Mouse (Mus musculus): ENCODE data around the gene Mterf2. TPM values are rescaled to one million over a fixed set of nuclear protein-coding genes. Genes with fewer than 3 reads are reported as not detected.

Mterf2 gene
- polyA plus RNA-seq (2016; fragmentation: Nextera tagmentation; extraction: Ambion mirVana): 32.2 and 35.3 TPM in 2 replicates

DNA sequence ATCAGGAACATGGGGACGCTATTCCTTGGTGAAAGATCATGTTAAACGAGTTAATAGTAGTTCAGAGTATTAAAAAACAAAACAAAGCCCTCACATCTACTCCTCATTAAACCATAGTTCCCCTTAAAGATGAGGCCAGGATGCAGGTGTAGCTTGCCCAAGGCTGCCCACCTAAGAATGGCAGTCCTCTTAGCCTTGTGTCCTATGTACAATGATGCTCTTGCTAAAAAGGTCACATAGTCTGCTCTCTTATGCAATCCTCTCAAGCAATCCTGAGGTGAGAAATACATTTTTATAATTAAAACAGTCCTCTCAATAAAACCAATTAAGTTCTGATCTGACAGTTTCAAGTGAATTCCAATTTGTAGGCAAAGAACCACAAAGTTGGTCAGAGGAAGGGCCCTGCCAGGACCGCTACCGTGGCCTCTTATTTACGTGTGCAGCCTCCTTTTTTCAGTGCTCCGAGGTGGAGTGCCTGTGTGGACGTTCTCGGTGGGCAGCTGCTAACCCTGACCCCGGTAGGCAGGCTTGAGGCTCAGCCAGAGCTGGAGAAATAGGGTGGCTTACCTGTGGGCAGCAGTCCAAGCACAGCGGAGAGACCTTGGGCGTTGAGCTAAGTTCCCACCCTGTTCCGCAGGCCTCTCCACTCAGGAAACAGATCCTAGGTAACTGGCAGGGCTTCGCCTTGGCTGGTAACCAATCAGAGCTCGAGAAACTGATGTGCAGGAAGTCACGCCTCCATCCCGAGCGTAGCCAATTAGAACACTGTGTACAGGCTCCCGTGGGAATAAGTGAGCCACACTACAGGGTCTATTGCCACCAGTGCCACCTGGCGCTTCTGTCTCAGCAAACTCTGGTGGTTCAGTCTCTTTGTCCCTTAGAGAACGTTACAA, at the start of gene Mterf2:
TSS of gene Mterf2 (minus strand) at position 633 of the 893 bp plus-strand sequence.
- Histone ChIP-seq H3K4me1 (peaks cover 10% of the 10 kb centered on the region), H3K9ac (peak within 1 kb of the TSS; percentile 70), H3K4me3 (peak within 1 kb of the TSS; percentile 58), H3K36me3 (peaks cover 20% of the 10 kb centered on the region), H3K4me2 (replicated peaks) (peak within 1 kb of the TSS; percentile 74), H3K27ac (no peak within 1 kb of the TSS), H3K27me3 (replicated peaks) (no peaks in the 10 kb centered on the region), H3K9me3 (no peaks in the 10 kb centered on the region)
- ATAC-seq (ENCODE audit: low FRiP score, low read depth): peak; percentile 100
- 9% methylated on average over 20 of the region's 20 CpGs for WGBS

DNA sequence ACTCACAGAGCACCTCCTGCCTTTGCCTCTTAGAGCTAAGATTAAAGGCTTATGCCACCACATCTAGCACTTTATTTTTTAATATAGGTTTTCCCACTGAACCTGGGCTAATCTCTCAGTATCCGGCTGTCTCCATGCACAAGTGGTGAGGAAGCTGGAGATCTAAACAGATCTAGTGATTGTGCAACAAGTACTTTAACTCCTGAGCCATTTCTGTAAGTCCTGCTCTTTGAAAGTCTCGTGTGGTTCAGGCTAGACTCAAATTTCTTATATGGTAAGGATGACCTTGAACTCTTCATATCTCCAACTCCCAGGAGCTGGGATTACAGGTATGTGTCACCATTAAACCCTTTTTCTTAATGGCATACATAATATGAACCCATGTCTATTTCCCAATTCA, 48.8 kb upstream of the Mterf2 start:
- 88% methylated on average over 2 of the region's 2 CpGs for WGBS
- H3K27me3 ChIP-seq (replicated peaks): no peaks in the 10 kb centered on the region

DNA sequence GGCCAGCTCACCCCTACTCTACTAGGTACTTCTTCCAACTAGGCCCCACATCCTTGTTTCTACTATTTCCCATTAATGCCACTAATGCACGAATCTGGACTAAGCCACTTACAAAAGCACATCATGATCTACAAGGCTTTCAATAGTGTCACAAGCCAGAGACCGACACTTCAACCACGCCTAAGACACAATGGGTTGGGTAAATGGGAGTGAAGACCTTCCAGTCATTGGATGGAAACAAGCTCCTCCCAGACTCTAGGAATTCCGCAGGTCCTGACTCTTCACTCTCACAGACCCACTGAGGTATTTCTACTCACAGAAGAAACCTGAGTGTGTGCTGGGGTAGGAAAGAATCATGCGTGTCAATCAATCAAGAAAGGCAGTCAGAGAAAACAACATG, 37.5 kb upstream of the Mterf2 start:
- Histone ChIP-seq H3K4me1 (no peaks in the 10 kb centered on the region), H3K27ac (no peak overlapping the region), H3K36me3 (no peaks in the 10 kb centered on the region), H3K4me2 (replicated peaks) (no peak overlapping the region), H3K4me3 (no peak overlapping the region), H3K9me3 (no peaks in the 10 kb centered on the region), H3K9ac (no peak overlapping the region), H3K27me3 (replicated peaks) (no peaks in the 10 kb centered on the region)
- ATAC-seq (ENCODE audit: low FRiP score, low read depth): no peak
- 86% methylated on average over 5 of the region's 5 CpGs for WGBS

More for the DNA sequence above, 48.8 kb upstream of the Mterf2 start:
- no peaks in the 10 kb centered on the region for H3K9me3 ChIP-seq
- no peak overlapping the region for H3K27ac ChIP-seq
- H3K36me3 ChIP-seq: no peaks in the 10 kb centered on the region
- no peaks in the 10 kb centered on the region for H3K4me1 ChIP-seq
- no peak overlapping the region for H3K9ac ChIP-seq
- no peak overlapping the region for H3K4me2 ChIP-seq (replicated peaks)
- ATAC-seq (ENCODE audit: low FRiP score, low read depth): no peak
- no peak overlapping the region for H3K4me3 ChIP-seq

- no peak for ATAC-seq (ENCODE audit: low FRiP score, low read depth)
- no peaks in the 10 kb centered on the region for H3K4me1 ChIP-seq
- 91% methylated on average over 13 of the region's 13 CpGs for WGBS
Measured at GRCm38 (mm10) chr10:85164791-85165190, 37.0 kb upstream of the Mterf2 start.

DNA sequence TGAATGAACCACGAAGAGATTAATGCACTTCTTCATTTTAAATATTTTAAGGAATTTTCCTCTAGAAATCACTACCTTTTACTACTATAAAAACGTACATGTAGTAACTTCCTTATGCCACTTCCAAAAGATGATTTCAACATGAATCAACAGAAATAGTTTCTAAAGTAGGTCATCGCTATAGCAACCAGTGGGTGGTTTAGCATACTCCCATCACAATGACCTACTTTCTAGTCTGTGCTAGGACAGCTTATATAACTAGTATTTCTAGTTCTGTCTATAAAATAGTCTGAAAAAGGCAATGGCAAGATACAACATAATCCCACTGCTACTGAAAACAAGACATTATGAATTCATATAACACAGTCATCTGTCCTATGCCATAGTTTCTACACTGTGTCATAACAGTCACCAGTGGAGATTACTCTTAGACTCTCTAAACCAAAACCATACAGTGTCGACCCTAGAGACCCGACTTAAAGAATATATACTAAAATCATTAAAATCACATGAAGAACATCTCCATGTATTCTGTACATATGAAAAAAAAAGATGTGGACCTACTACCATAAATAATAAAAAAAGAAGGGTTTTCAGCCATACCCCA, 34.0 kb upstream of the Mterf2 start:
- ATAC-seq (ENCODE audit: low FRiP score, low read depth): no peak

More at GRCm38 (mm10) chr10:85164791-85165190, 37.0 kb upstream of the Mterf2 start:
- Histone ChIP-seq H3K9ac (no peak overlapping the region), H3K27ac (no peak overlapping the region), H3K27me3 (replicated peaks) (no peaks in the 10 kb centered on the region), H3K4me3 (no peak overlapping the region), H3K9me3 (no peaks in the 10 kb centered on the region), H3K36me3 (no peaks in the 10 kb centered on the region), H3K4me2 (replicated peaks) (no peak overlapping the region)

DNA sequence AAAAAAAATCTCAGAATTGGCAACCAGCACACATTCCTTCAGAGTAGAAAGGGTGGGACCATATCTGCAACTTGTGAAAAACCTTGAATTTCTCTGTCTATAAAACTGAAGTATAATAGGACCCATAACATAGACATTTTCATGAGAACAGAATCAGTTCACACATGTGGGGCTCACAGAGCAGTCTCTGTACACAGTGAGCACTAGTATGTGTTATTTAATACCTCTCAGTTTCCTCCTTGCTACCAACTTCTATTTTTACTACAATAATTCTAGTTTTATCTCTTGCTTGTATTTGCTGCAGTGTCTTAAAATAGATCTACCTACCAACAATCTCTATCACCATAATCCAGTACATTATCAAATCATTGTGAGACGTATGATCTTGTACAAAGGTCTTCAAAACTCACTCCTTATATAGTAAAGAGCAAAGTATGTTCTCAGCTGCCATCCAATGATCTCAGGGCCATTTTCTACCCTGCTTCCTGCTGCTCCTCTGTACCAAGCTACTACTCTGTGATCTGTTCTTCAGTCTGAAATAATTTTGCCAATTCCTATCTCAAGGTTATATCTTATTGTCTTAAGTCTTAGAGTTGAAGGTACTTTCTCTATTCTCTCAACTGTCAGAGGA, 32.3 kb upstream of the Mterf2 start:
- Histone ChIP-seq H3K4me3 (no peak overlapping the region), H3K9ac (no peak overlapping the region), H3K27me3 (replicated peaks) (no peaks in the 10 kb centered on the region), H3K27ac (no peak overlapping the region), H3K4me1 (no peaks in the 10 kb centered on the region), H3K4me2 (replicated peaks) (no peak overlapping the region), H3K36me3 (no peaks in the 10 kb centered on the region), H3K9me3 (no peaks in the 10 kb centered on the region)
- ATAC-seq (ENCODE audit: low FRiP score, low read depth): no peak
- WGBS: 93% methylated on average over 1 of the region's 1 CpGs

More for the DNA sequence above, 34.0 kb upstream of the Mterf2 start:
- Histone ChIP-seq H3K9ac (no peak overlapping the region), H3K4me3 (no peak overlapping the region), H3K9me3 (no peaks in the 10 kb centered on the region), H3K4me1 (no peaks in the 10 kb centered on the region), H3K27ac (no peak overlapping the region), H3K36me3 (no peaks in the 10 kb centered on the region), H3K4me2 (replicated peaks) (no peak overlapping the region), H3K27me3 (replicated peaks) (no peaks in the 10 kb centered on the region)
- WGBS: 74% methylated on average over 5 of the region's 5 CpGs

DNA sequence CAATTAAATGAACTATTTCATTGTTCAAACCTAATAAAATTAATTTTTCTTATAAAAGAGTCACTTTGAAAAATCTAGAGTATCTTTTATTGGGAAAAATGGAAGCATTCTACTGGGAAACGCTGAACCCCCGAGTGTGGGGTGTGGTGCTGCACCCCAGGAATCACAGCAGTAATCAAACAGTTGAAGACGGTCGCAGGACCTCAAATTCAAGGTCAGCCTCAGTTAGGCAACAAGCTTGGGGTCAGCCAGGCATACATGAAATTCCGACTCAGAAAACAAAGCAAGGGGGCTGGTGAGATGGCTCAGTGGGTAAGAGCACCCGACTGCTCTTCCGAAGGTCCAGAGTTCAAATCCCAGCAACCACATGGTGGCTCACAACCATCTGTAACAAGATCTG, 29.6 kb upstream of the Mterf2 start:
- Histone ChIP-seq H3K4me3 (no peak overlapping the region), H3K27me3 (replicated peaks) (no peaks in the 10 kb centered on the region), H3K4me2 (replicated peaks) (no peak overlapping the region), H3K36me3 (no peaks in the 10 kb centered on the region), H3K27ac (no peak overlapping the region), H3K9me3 (no peaks in the 10 kb centered on the region), H3K9ac (no peak overlapping the region), H3K4me1 (no peaks in the 10 kb centered on the region)
- ATAC-seq (ENCODE audit: low FRiP score, low read depth): no peak
- 91% methylated on average over 7 of the region's 7 CpGs for WGBS

DNA sequence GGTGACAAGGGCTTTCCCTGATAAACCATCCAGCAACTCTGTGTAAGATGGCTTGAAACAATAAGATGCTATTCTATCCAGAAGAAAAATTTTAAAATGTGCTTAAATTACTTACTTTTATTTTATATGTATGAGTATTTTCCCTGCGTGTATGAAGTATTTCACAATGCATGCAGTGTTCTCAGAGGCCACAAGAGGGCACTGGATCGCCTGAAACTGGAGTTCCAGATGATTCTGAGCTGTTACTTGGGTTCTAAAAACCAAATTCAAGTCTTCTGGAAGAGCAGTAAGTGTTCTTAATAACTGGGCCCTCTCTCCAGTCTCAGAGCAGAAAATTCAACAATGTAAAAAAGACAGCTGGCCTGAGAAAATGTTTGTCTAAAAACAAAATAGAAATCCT, 26.4 kb upstream of the Mterf2 start:
- Histone ChIP-seq H3K9me3 (no peaks in the 10 kb centered on the region), H3K36me3 (peaks cover 4% of the 10 kb centered on the region; the same call in 1 of the 2 replicates), H3K27me3 (replicated peaks) (no peaks in the 10 kb centered on the region), H3K4me1 (no peaks in the 10 kb centered on the region), H3K9ac (no peak overlapping the region), H3K4me2 (replicated peaks) (no peak overlapping the region), H3K27ac (no peak overlapping the region), H3K4me3 (no peak overlapping the region)
- no peak for ATAC-seq (ENCODE audit: low FRiP score, low read depth)
- 13% methylated on average over 2 of the region's 2 CpGs for WGBS

- Histone ChIP-seq H3K9me3 (no peaks in the 10 kb centered on the region), H3K4me2 (replicated peaks) (no peak overlapping the region), H3K27me3 (replicated peaks) (no peaks in the 10 kb centered on the region), H3K9ac (no peak overlapping the region), H3K4me1 (no peaks in the 10 kb centered on the region), H3K4me3 (no peak overlapping the region), H3K36me3 (peaks cover 22% of the 10 kb centered on the region), H3K27ac (no peak overlapping the region)
- no peak for ATAC-seq (ENCODE audit: low FRiP score, low read depth)
- WGBS: 70% methylated on average over 5 of the region's 5 CpGs
Measured at GRCm38 (mm10) chr10:85149226-85149625, 21.4 kb upstream of the Mterf2 start.

DNA sequence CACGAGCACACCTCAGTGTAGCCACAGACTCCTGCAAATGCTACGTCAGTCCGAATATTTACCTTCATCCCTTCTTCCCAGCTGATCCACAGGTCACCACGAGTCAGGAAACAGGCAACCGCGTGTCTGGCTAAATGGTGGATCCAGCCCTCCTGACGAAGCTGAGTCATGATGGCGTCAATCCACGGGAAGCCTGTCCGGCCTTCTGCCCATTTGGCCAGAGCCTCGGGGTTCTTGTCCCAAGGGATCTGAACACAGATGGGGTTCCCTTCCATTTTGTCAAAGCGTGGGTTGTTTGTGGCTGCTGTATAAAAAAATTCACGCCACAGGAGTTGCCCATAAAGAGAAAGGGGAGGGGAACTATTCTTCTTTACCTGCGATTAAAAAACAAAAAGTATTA, 18.5 kb upstream of the Mterf2 start:
- Histone ChIP-seq H3K36me3 (peaks cover 34% of the 10 kb centered on the region), H3K27me3 (replicated peaks) (no peaks in the 10 kb centered on the region)
- 86% methylated on average over 14 of the region's 14 CpGs for WGBS

DNA sequence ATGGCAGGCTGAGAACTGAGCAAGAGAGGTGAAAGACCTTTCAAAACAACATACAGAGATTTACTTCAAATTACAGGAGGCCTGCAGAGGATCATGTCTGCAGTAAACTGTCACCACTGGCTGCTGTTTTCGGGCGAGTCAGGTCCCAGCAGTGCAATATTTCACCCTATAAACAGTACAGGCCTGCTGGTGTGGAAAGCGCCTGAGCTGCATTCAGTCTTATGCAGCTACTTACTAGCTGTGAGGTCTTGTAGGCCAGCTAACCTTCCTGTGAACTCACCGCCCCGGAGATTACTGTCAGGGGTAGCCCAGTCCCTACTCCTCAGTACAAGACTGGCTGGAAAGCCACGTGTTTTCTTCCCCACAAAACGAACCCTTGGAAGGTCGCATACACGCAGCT, 13.6 kb upstream of the Mterf2 start:
- Histone ChIP-seq H3K27ac (no peak overlapping the region), H3K4me3 (no peak overlapping the region), H3K27me3 (replicated peaks) (no peaks in the 10 kb centered on the region), H3K9ac (no peak overlapping the region), H3K9me3 (no peaks in the 10 kb centered on the region), H3K36me3 (peaks cover 24% of the 10 kb centered on the region), H3K4me1 (no peaks in the 10 kb centered on the region), H3K4me2 (replicated peaks) (no peak overlapping the region)
- 80% methylated on average over 9 of the region's 9 CpGs for WGBS
- ATAC-seq (ENCODE audit: low FRiP score, low read depth): no peak

More for the DNA sequence above, 18.5 kb upstream of the Mterf2 start:
- Histone ChIP-seq H3K9me3 (no peaks in the 10 kb centered on the region), H3K4me3 (no peak overlapping the region), H3K4me2 (replicated peaks) (no peak overlapping the region), H3K27ac (no peak overlapping the region), H3K4me1 (no peaks in the 10 kb centered on the region), H3K9ac (no peak overlapping the region)
- no peak for ATAC-seq (ENCODE audit: low FRiP score, low read depth)

DNA sequence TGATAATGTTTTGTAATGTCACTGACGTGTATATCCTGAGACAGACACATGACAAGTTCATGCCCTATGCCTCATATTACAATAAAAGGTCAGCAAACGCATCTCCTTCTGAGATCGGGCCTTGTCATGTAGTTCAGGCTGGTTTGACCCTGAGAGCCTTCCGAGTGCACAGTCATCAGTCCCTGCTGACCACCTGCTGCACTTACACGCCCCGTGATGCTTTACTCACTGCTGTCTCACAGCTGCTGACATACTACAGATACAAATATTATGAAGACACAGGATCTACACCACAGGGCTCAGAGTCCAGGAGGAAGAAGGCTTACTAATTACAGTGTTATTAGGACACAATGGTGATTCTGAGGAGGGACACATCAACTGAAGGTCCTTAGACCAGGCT, 8.7 kb upstream of the Mterf2 start:
- Histone ChIP-seq H3K9me3 (no peaks in the 10 kb centered on the region), H3K36me3 (peaks cover 7% of the 10 kb centered on the region), H3K4me2 (replicated peaks) (no peak overlapping the region), H3K27ac (no peak overlapping the region), H3K9ac (no peak overlapping the region), H3K4me1 (no peaks in the 10 kb centered on the region), H3K27me3 (replicated peaks) (no peaks in the 10 kb centered on the region), H3K4me3 (no peak overlapping the region)
- ATAC-seq (ENCODE audit: low FRiP score, low read depth): no peak
- WGBS: 89% methylated on average over 6 of the region's 6 CpGs
